Mouse (Mus musculus) liver, postnatal 0 days (tissue): ENCODE results near the gene Lmf1. TPM values are rescaled to one million over a fixed set of nuclear protein-coding genes. Genes with fewer than 3 reads are reported as not detected.

Source experiments
- ATAC-seq: fragments of 200-750 bp; cut with Nextera tagmentation; 2 replicates; pipeline ENCODE4 v1.8.0; 2017; ENCODE audit warnings: mild to moderate bottlenecking, moderate library complexity
- DNase-seq: peaks from one replicate; pipeline ENCODE4 v3.0.0-alpha.2; 2016
- H3K27ac ChIP-seq: fragments of 300-500 bp; sonication (generic); 2 replicates; pipeline ENCODE4 v1.5.1; 2014; ENCODE audit warnings: antibody characterized with exemption, moderate library complexity, mild to moderate bottlenecking, low read depth
- H3K27me3 ChIP-seq: fragments of 300-500 bp; sonication (generic); 2 replicates; pipeline ENCODE4 v1.6.1; 2014; ENCODE audit warnings: low read length, control low read depth, mixed read lengths; ENCODE audit not compliant: insufficient read depth
- H3K36me3 ChIP-seq: fragments of 300-500 bp; sonication (generic); replicated peaks from 2 replicates; pipeline ENCODE4 v1.6.1; 2014; ENCODE audit warnings: mild to moderate bottlenecking, control low read depth, low read length, moderate library complexity, mixed read lengths; ENCODE audit not compliant: insufficient read depth
- H3K4me1 ChIP-seq: fragments of 300-500 bp; sonication (generic); 2 replicates; pipeline ENCODE4 v1.6.1; 2014; ENCODE audit warnings: antibody characterized with exemption, mild to moderate bottlenecking, control low read depth; ENCODE audit not compliant: insufficient read depth
- H3K4me2 ChIP-seq: fragments of 300-500 bp; sonication (generic); 2 replicates; pipeline ENCODE4 v1.6.1; 2014; ENCODE audit warnings: low read depth, mild to moderate bottlenecking, low read length, moderate library complexity, mixed read lengths
- H3K4me3 ChIP-seq: fragments of 300-500 bp; sonication (generic); 2 replicates; pipeline ENCODE4 v1.5.1; 2014; ENCODE audit warnings: low read depth, low read length
- H3K9ac ChIP-seq: fragments of 300-500 bp; sonication (generic); replicated peaks from 2 replicates; pipeline ENCODE4 v1.6.1; 2014; ENCODE audit warnings: mild to moderate bottlenecking, moderate library complexity
- H3K9me3 ChIP-seq: fragments of 300-500 bp; sonication (generic); 2 replicates; pipeline ENCODE4 v1.6.1; 2016; ENCODE audit warnings: mild to moderate bottlenecking, control low read depth, low read length, mixed read lengths
- CTCF ChIP-seq: sonication (generic); IDR thresholded peaks from 2 replicates; pipeline ENCODE4 v1.5.1; 2016; ENCODE audit warnings: antibody characterized with exemption, low read depth
- EP300 ChIP-seq: IDR thresholded peaks from 2 replicates; pipeline ENCODE4 v1.6.1; 2016; ENCODE audit warnings: antibody characterized with exemption, low read depth, mild to moderate bottlenecking
- WGBS: fragments of 180-500 bp; shearing (Covaris S2); extraction: QIAGEN DNeasy Blood & Tissue Kit; methylation state at CpG from one replicate; pipeline ENCODE4 v1.1.7; 2014; ENCODE audit not compliant: insufficient replicate concordance; 5-methylcytosine and 5-hydroxymethylcytosine counted together
- polyA plus RNA-seq: library from polyadenylated mRNA; unstranded; fragments of >200 nt; fragmentation: Nextera tagmentation; extraction: Ambion mirVana; gene quantifications from 2 replicates; pipeline ENCODE4 v1.2.1, GENCODE M21; 2015

The Lmf1 gene
- 11.9 and 12.5 TPM in 2 replicates for polyA plus RNA-seq

GRCm38 (mm10) chr17:25578920-25579319 is at the start of gene Lmf1:
Gene Lmf1 (plus strand): TSS chr17:25579085.
- Histone ChIP-seq H3K4me3 (peak within 1 kb of the TSS; percentile 67), H3K4me1 (peaks cover 11% of the 10 kb centered on the region), H3K27ac (peak within 1 kb of the TSS; percentile 64), H3K36me3 (no peaks in the 10 kb centered on the region; the same call in 1 of the 2 replicates), H3K4me2 (peak within 1 kb of the TSS; percentile 87), H3K27me3 (peaks cover 5% of the 10 kb centered on the region; the same call in 1 of the 2 replicates), H3K9ac (peak within 1 kb of the TSS; percentile 71), H3K9me3 (no peaks in the 10 kb centered on the region)
- ATAC-seq, result peak; percentile 98
- TF ChIP-seq CTCF (peak; percentile 49), EP300 (no peak)
- peak; percentile 98 for DNase-seq
- under 1% methylated on average over 31 of the region's 31 CpGs for whole genome bisulfite sequencing

- no peak for TF ChIP-seq CTCF
- no peak for TF ChIP-seq EP300
- Histone ChIP-seq H3K4me2 (no peak overlapping the region), H3K4me1 (no peaks in the 10 kb centered on the region), H3K36me3 (no peaks in the 10 kb centered on the region), H3K27me3 (no peaks in the 10 kb centered on the region), H3K27ac (no peak overlapping the region), H3K9me3 (no peaks in the 10 kb centered on the region), H3K9ac (no peak overlapping the region), H3K4me3 (no peak overlapping the region)
- DNase-seq (no peak), ATAC-seq (no peak)
- 56% methylated on average over 8 of the region's 8 CpGs for WGBS
Measured at GRCm38 (mm10) chr17:25530357-25531022, 48.4 kb upstream of the Lmf1 start.

- no peaks in the 10 kb centered on the region for H3K27me3 ChIP-seq
- H3K36me3 ChIP-seq, result no peaks in the 10 kb centered on the region
- H3K4me3 ChIP-seq, result no peak overlapping the region
- 54% methylated on average over 27 of the region's 27 CpGs for WGBS
- no peaks in the 10 kb centered on the region for H3K9me3 ChIP-seq
- H3K4me2 ChIP-seq, result no peak overlapping the region
- TF ChIP-seq EP300 (no peak), CTCF (no peak)
- no peak for DNase-seq
- no peaks in the 10 kb centered on the region for H3K4me1 ChIP-seq
- no peak overlapping the region for H3K9ac ChIP-seq
- no peak for ATAC-seq
- H3K27ac ChIP-seq, result no peak overlapping the region
Measured at GRCm38 (mm10) chr17:25538945-25539875, 39.7 kb upstream of the Lmf1 start.

GRCm38 (mm10) chr17:25540731-25541130 is 38.2 kb upstream of the Lmf1 start:
- no peak for ATAC-seq
- Histone ChIP-seq H3K27ac (no peak overlapping the region), H3K9me3 (no peaks in the 10 kb centered on the region), H3K4me3 (no peak overlapping the region), H3K4me1 (no peaks in the 10 kb centered on the region), H3K9ac (no peak overlapping the region), H3K4me2 (no peak overlapping the region), H3K27me3 (no peaks in the 10 kb centered on the region), H3K36me3 (no peaks in the 10 kb centered on the region)
- DNase-seq, result no peak
- TF ChIP-seq CTCF (no peak), EP300 (no peak)
- 46% methylated on average over 5 of the region's 5 CpGs for WGBS

GRCm38 (mm10) chr17:25541768-25542167 is 37.1 kb upstream of the Lmf1 start:
- Histone ChIP-seq H3K9ac (no peak overlapping the region), H3K27ac (no peak overlapping the region), H3K4me2 (no peak overlapping the region), H3K4me3 (no peak overlapping the region), H3K4me1 (no peaks in the 10 kb centered on the region), H3K9me3 (no peaks in the 10 kb centered on the region), H3K36me3 (no peaks in the 10 kb centered on the region), H3K27me3 (no peaks in the 10 kb centered on the region)
- no peak for ATAC-seq
- TF ChIP-seq CTCF, result no peak
- no peak for TF ChIP-seq EP300
- 72% methylated on average over 4 of the region's 4 CpGs for WGBS
- DNase-seq, result no peak

GRCm38 (mm10) chr17:25547026-25547425 is 31.9 kb upstream of the Lmf1 start:
- no peaks in the 10 kb centered on the region for H3K4me1 ChIP-seq
- H3K27me3 ChIP-seq, result no peaks in the 10 kb centered on the region
- no peak overlapping the region for H3K27ac ChIP-seq
- no peak overlapping the region for H3K4me3 ChIP-seq
- no peak overlapping the region for H3K4me2 ChIP-seq
- no peaks in the 10 kb centered on the region for H3K9me3 ChIP-seq
- no peak overlapping the region for H3K9ac ChIP-seq
- TF ChIP-seq EP300 (no peak), CTCF (no peak)
- 47% methylated on average over 3 of the region's 3 CpGs for WGBS
- ATAC-seq (no peak), DNase-seq (no peak)
- no peaks in the 10 kb centered on the region for H3K36me3 ChIP-seq
